Mouse (Mus musculus): Measurements from ENCODE around the gene Olfr1186. TPM values are rescaled to one million over a fixed set of nuclear protein-coding genes. Genes with fewer than 3 reads are reported as not detected.
"Not testable (repeated sequence)": the region's sequence is repeated elsewhere in the genome, so short reads cannot be mapped to it uniquely, and the experiment has no call there.

Olfr1186 gene
- total RNA-seq (2014; rRNA removed) = not detected in 2 replicates
- not detected in 2 replicates for polyA plus RNA-seq (2012; rRNA removed)

DNA sequence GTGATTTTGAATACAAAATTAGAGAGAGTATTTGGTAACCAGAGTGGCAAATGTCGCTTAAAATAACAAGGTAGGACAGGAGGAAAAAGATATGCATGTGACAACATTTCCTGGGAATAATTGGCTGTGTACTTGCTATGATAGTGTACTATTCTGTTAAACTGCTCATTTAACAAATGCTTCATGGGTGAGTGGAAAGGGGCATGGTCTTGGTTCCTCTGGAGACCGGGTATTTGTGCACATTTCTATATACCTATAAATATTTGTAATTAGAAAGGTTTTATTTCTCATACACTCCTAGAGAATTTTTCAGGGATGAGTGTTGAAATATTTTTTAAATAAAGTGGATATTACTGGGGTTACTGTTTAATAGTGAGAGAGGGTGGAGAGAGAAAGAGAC is at the start of gene Olfr1186:
Gene Olfr1186 (plus strand): TSS at position 301 of the 400 bp plus-strand sequence.
- no peak for TF ChIP-seq POLR2A (IDR thresholded peaks at IDR 0.05; ENCODE audit: extremely low read depth, insufficient read depth, low read length)
- TF ChIP-seq CTCF (IDR thresholded peaks at IDR 0.05; ENCODE audit: low read depth, low read length) = no peak

DNA sequence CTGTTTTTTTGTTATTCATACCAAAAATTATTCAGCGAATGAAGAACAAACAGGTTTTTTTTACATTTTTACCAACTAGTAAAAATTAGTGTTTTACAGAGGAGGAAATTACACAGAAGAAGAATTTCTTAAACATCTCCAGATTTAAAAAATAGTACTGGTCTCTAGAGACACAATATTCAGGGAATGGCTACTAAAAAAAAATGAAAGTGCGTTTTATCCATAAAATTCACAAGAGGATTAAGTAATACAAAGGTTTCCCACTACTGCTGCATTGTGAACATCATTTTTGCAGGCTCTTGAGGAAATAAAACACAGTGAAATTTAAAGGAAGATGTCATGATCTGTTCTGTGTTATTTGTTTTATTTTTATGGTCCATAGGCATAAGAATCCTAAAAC is 35.1 kb upstream of the Olfr1186 start, which contains the start of gene Olfr1184:
Gene Olfr1184 (plus strand): TSS at position 301 of the 400 bp plus-strand sequence.
- TF ChIP-seq POLR2A (IDR thresholded peaks at IDR 0.05; ENCODE audit: extremely low read depth, insufficient read depth, low read length) = no peak
- no peak for TF ChIP-seq CTCF (IDR thresholded peaks at IDR 0.05; ENCODE audit: low read depth, low read length)
- Histone ChIP-seq H3K79me2 (ENCODE audit: control insufficient read depth, insufficient read depth, low read length) (no peaks in the 10 kb centered on the region), H3K4me1 (ENCODE audit: control insufficient read depth, insufficient read depth, low read length) (no peaks in the 10 kb centered on the region), H3K9ac (ENCODE audit: low read depth, low read length) (no peak within 1 kb of the TSS), H3K27ac (replicated peaks; ENCODE audit: insufficient read depth, low read depth, low read length) (no peak within 1 kb of the TSS), H3K4me3 (ENCODE audit: insufficient read depth, low read depth, low read length) (no peak within 1 kb of the TSS), H3K27me3 (ENCODE audit: control insufficient read depth, insufficient read depth, low read length) (no peaks in the 10 kb centered on the region), H3K36me3 (ENCODE audit: control insufficient read depth, insufficient read depth, low read length) (no peaks in the 10 kb centered on the region)
- WGBS = 91% methylated on average over 2 of the region's 2 CpGs
- DNase-seq (ENCODE audit: extremely low read depth, low read depth, low spot score) = no peak

More for the DNA sequence above, at the start of gene Olfr1186:
- Histone ChIP-seq H3K79me2 (ENCODE audit: control insufficient read depth, insufficient read depth, low read length) (no peaks in the 10 kb centered on the region), H3K27me3 (ENCODE audit: control insufficient read depth, insufficient read depth, low read length) (no peaks in the 10 kb centered on the region), H3K4me3 (ENCODE audit: insufficient read depth, low read depth, low read length) (no peak within 1 kb of the TSS), H3K4me1 (ENCODE audit: control insufficient read depth, insufficient read depth, low read length) (no peaks in the 10 kb centered on the region), H3K36me3 (ENCODE audit: control insufficient read depth, insufficient read depth, low read length) (no peaks in the 10 kb centered on the region), H3K9ac (ENCODE audit: low read depth, low read length) (no peak within 1 kb of the TSS), H3K27ac (replicated peaks; ENCODE audit: insufficient read depth, low read depth, low read length) (no peak within 1 kb of the TSS)
- no peak for DNase-seq (ENCODE audit: extremely low read depth, low read depth, low spot score)
- 60% methylated on average over 2 of the region's 2 CpGs for WGBS

DNA sequence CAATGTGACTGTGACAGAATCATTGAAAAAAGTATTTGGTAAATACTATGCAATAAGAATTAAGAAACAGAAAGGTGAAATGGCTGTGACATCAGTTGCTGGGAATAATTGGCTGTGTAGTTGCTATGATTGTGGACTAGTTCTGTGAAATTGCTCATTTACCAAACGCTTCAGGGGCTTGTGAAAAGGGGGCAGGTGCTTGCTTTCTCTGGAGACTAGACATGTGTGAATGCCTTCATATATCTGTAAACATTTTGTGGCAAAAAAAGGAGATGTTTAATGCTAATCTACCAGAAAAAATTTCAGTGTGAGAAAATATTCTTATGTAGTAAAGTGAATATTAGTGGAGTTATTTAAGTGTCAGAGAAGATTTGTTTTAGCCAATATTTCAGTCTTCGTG is 25.3 kb upstream of the Olfr1186 start, which contains the start of gene Olfr1185-ps1:
Gene Olfr1185-ps1 (plus strand): TSS at position 301 of the 400 bp plus-strand sequence.
- no peak for DNase-seq (ENCODE audit: extremely low read depth, low read depth, low spot score)

DNA sequence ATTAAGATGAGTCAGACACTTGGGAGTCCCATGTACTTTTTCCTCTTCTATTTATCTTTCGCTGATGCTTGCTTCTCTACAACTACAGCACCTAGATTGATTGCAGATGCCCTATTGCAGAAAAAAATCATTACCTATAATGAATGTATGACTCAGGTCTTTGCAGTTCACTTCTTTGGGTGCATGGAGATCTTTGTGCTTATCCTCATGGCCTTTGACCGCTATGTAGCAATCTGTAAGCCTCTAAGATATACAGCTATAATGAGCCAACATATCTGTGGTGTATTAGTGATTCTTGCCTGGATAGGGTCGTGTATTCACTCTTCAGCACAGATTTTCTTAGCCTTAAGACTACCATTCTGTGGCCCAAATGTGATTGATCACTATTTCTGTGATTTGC is 7.4 kb downstream of the Olfr1186 start:
- Histone ChIP-seq H3K9ac (ENCODE audit: low read depth, low read length) (no peak overlapping the region), H3K4me3 (ENCODE audit: insufficient read depth, low read depth, low read length) (no peak overlapping the region), H3K4me1 (ENCODE audit: control insufficient read depth, insufficient read depth, low read length) (no peaks in the 10 kb centered on the region), H3K36me3 (ENCODE audit: control insufficient read depth, insufficient read depth, low read length) (no peaks in the 10 kb centered on the region), H3K27me3 (ENCODE audit: control insufficient read depth, insufficient read depth, low read length) (no peaks in the 10 kb centered on the region), H3K79me2 (ENCODE audit: control insufficient read depth, insufficient read depth, low read length) (no peaks in the 10 kb centered on the region), H3K27ac (replicated peaks; ENCODE audit: insufficient read depth, low read depth, low read length) (no peak overlapping the region)
- 58% methylated on average over 3 of the region's 3 CpGs for WGBS
- DNase-seq (ENCODE audit: extremely low read depth, low read depth, low spot score) = no peak
- no peak for TF ChIP-seq POLR2A (IDR thresholded peaks at IDR 0.05; ENCODE audit: extremely low read depth, insufficient read depth, low read length)
- TF ChIP-seq CTCF (IDR thresholded peaks at IDR 0.05; ENCODE audit: low read depth, low read length) = no peak

More for the DNA sequence above, 25.3 kb upstream of the Olfr1186 start, which contains the start of gene Olfr1185-ps1:
- Histone ChIP-seq H3K27me3 (ENCODE audit: control insufficient read depth, insufficient read depth, low read length) (no peaks in the 10 kb centered on the region), H3K79me2 (ENCODE audit: control insufficient read depth, insufficient read depth, low read length) (no peaks in the 10 kb centered on the region), H3K36me3 (ENCODE audit: control insufficient read depth, insufficient read depth, low read length) (no peaks in the 10 kb centered on the region), H3K4me1 (ENCODE audit: control insufficient read depth, insufficient read depth, low read length) (no peaks in the 10 kb centered on the region), H3K27ac (replicated peaks; ENCODE audit: insufficient read depth, low read depth, low read length) (no peak within 1 kb of the TSS), H3K4me3 (ENCODE audit: insufficient read depth, low read depth, low read length) (no peak within 1 kb of the TSS), H3K9ac (ENCODE audit: low read depth, low read length) (no peak within 1 kb of the TSS)
- 57% methylated on average over 2 of the region's 2 CpGs for WGBS
- TF ChIP-seq POLR2A (IDR thresholded peaks at IDR 0.05; ENCODE audit: extremely low read depth, insufficient read depth, low read length) (no peak), CTCF (IDR thresholded peaks at IDR 0.05; ENCODE audit: low read depth, low read length) (no peak)

DNA sequence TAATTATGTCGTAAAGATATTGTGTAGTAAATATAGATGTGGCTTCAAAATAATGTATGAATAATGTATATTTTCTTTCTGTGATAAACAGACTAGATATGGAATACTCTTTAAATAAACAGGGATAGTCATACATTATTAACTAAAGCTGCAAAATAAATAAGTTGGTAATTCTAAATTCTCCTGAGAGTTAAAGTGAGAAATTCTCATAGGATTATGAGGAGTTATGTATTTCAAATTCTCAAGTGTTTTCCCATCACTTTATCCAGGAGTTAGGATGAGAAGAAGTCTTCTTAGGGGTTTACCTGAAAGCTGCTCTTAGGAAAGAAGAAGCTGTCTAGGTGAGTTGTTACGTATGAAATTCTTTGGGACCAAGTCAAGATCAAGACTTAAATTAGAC is 38.3 kb downstream of the Olfr1186 start, which contains the start of gene Olfr1188:
Gene Olfr1188 (plus strand): TSS at position 301 of the 400 bp plus-strand sequence.
- WGBS = 83% methylated on average over 2 of the region's 2 CpGs
- H3K4me3 ChIP-seq (ENCODE audit: insufficient read depth, low read depth, low read length) = no peak within 1 kb of the TSS
- no peak within 1 kb of the TSS for H3K9ac ChIP-seq (ENCODE audit: low read depth, low read length)
- TF ChIP-seq CTCF (IDR thresholded peaks at IDR 0.05; ENCODE audit: low read depth, low read length) = no peak
- no peak for TF ChIP-seq POLR2A (IDR thresholded peaks at IDR 0.05; ENCODE audit: extremely low read depth, insufficient read depth, low read length)
- H3K27me3 ChIP-seq (ENCODE audit: control insufficient read depth, insufficient read depth, low read length) = no peaks in the 10 kb centered on the region
- no peaks in the 10 kb centered on the region for H3K36me3 ChIP-seq (ENCODE audit: control insufficient read depth, insufficient read depth, low read length)
- H3K27ac ChIP-seq (replicated peaks; ENCODE audit: insufficient read depth, low read depth, low read length) = no peak within 1 kb of the TSS
- no peak for DNase-seq (ENCODE audit: extremely low read depth, low read depth, low spot score)
- no peaks in the 10 kb centered on the region for H3K4me1 ChIP-seq (ENCODE audit: control insufficient read depth, insufficient read depth, low read length)
- no peaks in the 10 kb centered on the region for H3K79me2 ChIP-seq (ENCODE audit: control insufficient read depth, insufficient read depth, low read length)

DNA sequence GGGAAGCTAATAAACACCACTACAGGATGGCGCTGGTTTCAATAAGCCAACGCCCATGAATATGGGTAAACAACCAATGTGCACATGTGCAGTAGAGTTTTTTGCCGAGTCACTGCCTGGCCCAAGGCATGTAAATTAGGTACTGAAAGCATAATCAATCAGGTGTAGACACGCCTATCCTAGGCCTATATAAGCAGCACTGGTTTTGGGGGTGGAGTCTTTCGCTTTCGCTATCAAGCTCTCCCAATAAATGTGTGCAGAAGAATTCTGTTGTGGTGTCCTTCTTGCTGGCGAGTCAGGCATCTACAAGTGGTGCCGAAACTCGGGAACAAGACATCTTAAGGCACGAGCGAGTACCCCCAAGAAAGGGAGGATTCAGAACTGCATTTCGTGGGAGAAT is 54.3 kb downstream of the Olfr1186 start:
- not testable (repeated sequence) for H3K36me3 ChIP-seq (ENCODE audit: control insufficient read depth, insufficient read depth, low read length); H3K27me3 ChIP-seq (ENCODE audit: control insufficient read depth, insufficient read depth, low read length); H3K4me1 ChIP-seq (ENCODE audit: control insufficient read depth, insufficient read depth, low read length); H3K79me2 ChIP-seq (ENCODE audit: control insufficient read depth, insufficient read depth, low read length); H3K27ac ChIP-seq (replicated peaks; ENCODE audit: insufficient read depth, low read depth, low read length); DNase-seq (ENCODE audit: extremely low read depth, low read depth, low spot score); H3K4me3 ChIP-seq (ENCODE audit: insufficient read depth, low read depth, low read length); H3K9ac ChIP-seq (ENCODE audit: low read depth, low read length)
- WGBS = 85% methylated on average over 12 of the region's 12 CpGs

Other genes with a start within 250 kb of the Olfr1186 start
- gene Olfr1173, start 238.7 kb upstream of the Olfr1186 start, total RNA-seq (2014; rRNA removed) = not detected in 2 replicates
- not detected in 2 replicates for gene Olfr1173, start 238.7 kb upstream of the Olfr1186 start, polyA plus RNA-seq (2012; rRNA removed)
- not detected in 2 replicates for gene Olfr1174-ps, start 203.4 kb upstream of the Olfr1186 start, total RNA-seq (2014; rRNA removed)
- not detected in 2 replicates for gene Olfr1174-ps, start 203.4 kb upstream of the Olfr1186 start, polyA plus RNA-seq (2012; rRNA removed)
- not detected in 2 replicates for gene Olfr1175-ps, start 191.3 kb upstream of the Olfr1186 start, total RNA-seq (2014; rRNA removed)
- not detected in 2 replicates for gene Olfr1175-ps, start 191.3 kb upstream of the Olfr1186 start, polyA plus RNA-seq (2012; rRNA removed)
- not detected in 2 replicates for gene Olfr1176, start 181.8 kb upstream of the Olfr1186 start, total RNA-seq (2014; rRNA removed)
- gene Olfr1176, start 181.8 kb upstream of the Olfr1186 start, polyA plus RNA-seq (2012; rRNA removed) = not detected in 2 replicates
- not detected in 2 replicates for gene Olfr1177-ps, start 172.1 kb upstream of the Olfr1186 start, total RNA-seq (2014; rRNA removed)
- not detected in 2 replicates for gene Olfr1177-ps, start 172.1 kb upstream of the Olfr1186 start, polyA plus RNA-seq (2012; rRNA removed)
- not detected in 2 replicates for gene Olfr1178, start 131.5 kb upstream of the Olfr1186 start, total RNA-seq (2014; rRNA removed)
- not detected in 2 replicates for gene Olfr1178, start 131.5 kb upstream of the Olfr1186 start, polyA plus RNA-seq (2012; rRNA removed)
- gene Olfr1179, start 112.1 kb upstream of the Olfr1186 start, total RNA-seq (2014; rRNA removed) = not detected in 2 replicates
- not detected in 2 replicates for gene Olfr1179, start 112.1 kb upstream of the Olfr1186 start, polyA plus RNA-seq (2012; rRNA removed)
- gene Olfr1180, start 99.4 kb upstream of the Olfr1186 start, total RNA-seq (2014; rRNA removed) = not detected in 2 replicates
- gene Olfr1180, start 99.4 kb upstream of the Olfr1186 start, polyA plus RNA-seq (2012; rRNA removed) = not detected in 2 replicates
- not detected in 2 replicates for gene Olfr1181, start 92.4 kb upstream of the Olfr1186 start, total RNA-seq (2014; rRNA removed)
- gene Olfr1181, start 92.4 kb upstream of the Olfr1186 start, polyA plus RNA-seq (2012; rRNA removed) = not detected in 2 replicates
- not detected in 2 replicates for gene Gm13757, start 69.4 kb upstream of the Olfr1186 start, total RNA-seq (2014; rRNA removed)
- not detected in 2 replicates for gene Gm13757, start 69.4 kb upstream of the Olfr1186 start, polyA plus RNA-seq (2012; rRNA removed)
- gene Olfr1183, start 63.7 kb upstream of the Olfr1186 start, total RNA-seq (2014; rRNA removed) = not detected in 2 replicates
- not detected in 2 replicates for gene Olfr1183, start 63.7 kb upstream of the Olfr1186 start, polyA plus RNA-seq (2012; rRNA removed)
- gene Olfr1184, start 35.0 kb upstream of the Olfr1186 start, total RNA-seq (2014; rRNA removed) = not detected in 2 replicates
- not detected in 2 replicates for gene Olfr1184, start 35.0 kb upstream of the Olfr1186 start, polyA plus RNA-seq (2012; rRNA removed)
- gene Olfr1185-ps1, start 25.2 kb upstream of the Olfr1186 start, total RNA-seq (2014; rRNA removed) = not detected in 2 replicates
- gene Olfr1185-ps1, start 25.2 kb upstream of the Olfr1186 start, polyA plus RNA-seq (2012; rRNA removed) = not detected in 2 replicates
- not detected in 2 replicates for gene Olfr1188, start 38.4 kb downstream of the Olfr1186 start, total RNA-seq (2014; rRNA removed)
- not detected in 2 replicates for gene Olfr1188, start 38.4 kb downstream of the Olfr1186 start, polyA plus RNA-seq (2012; rRNA removed)
- not detected in 2 replicates for gene Olfr1189, start 67.9 kb downstream of the Olfr1186 start, total RNA-seq (2014; rRNA removed)
- not detected in 2 replicates for gene Olfr1189, start 67.9 kb downstream of the Olfr1186 start, polyA plus RNA-seq (2012; rRNA removed)
- not detected in 2 replicates for gene Olfr1191-ps1, start 122.0 kb downstream of the Olfr1186 start, total RNA-seq (2014; rRNA removed)
- not detected in 2 replicates for gene Olfr1191-ps1, start 122.0 kb downstream of the Olfr1186 start, polyA plus RNA-seq (2012; rRNA removed)
- not detected in 2 replicates for gene Olfr1192-ps1, start 130.0 kb downstream of the Olfr1186 start, total RNA-seq (2014; rRNA removed)
- not detected in 2 replicates for gene Olfr1192-ps1, start 130.0 kb downstream of the Olfr1186 start, polyA plus RNA-seq (2012; rRNA removed)
- not detected in 2 replicates for gene Olfr1193, start 157.1 kb downstream of the Olfr1186 start, total RNA-seq (2014; rRNA removed)
- not detected in 2 replicates for gene Olfr1193, start 157.1 kb downstream of the Olfr1186 start, polyA plus RNA-seq (2012; rRNA removed)
- not detected in 2 replicates for gene Olfr1195, start 170.6 kb downstream of the Olfr1186 start, total RNA-seq (2014; rRNA removed)
- gene Olfr1195, start 170.6 kb downstream of the Olfr1186 start, polyA plus RNA-seq (2012; rRNA removed) = not detected in 2 replicates
- gene Olfr1196, start 186.0 kb downstream of the Olfr1186 start, total RNA-seq (2014; rRNA removed) = not detected in 2 replicates
- not detected in 2 replicates for gene Olfr1196, start 186.0 kb downstream of the Olfr1186 start, polyA plus RNA-seq (2012; rRNA removed)
- gene Olfr1197, start 213.8 kb downstream of the Olfr1186 start, total RNA-seq (2014; rRNA removed) = not detected in 2 replicates
- not detected in 2 replicates for gene Olfr1197, start 213.8 kb downstream of the Olfr1186 start, polyA plus RNA-seq (2012; rRNA removed)
- not detected in 2 replicates for gene Olfr1198, start 232.8 kb downstream of the Olfr1186 start, total RNA-seq (2014; rRNA removed)
- gene Olfr1198, start 232.8 kb downstream of the Olfr1186 start, polyA plus RNA-seq (2012; rRNA removed) = not detected in 2 replicates
- gene Olfr1199, start 241.9 kb downstream of the Olfr1186 start, total RNA-seq (2014; rRNA removed) = not detected in 2 replicates
- not detected in 2 replicates for gene Olfr1199, start 241.9 kb downstream of the Olfr1186 start, polyA plus RNA-seq (2012; rRNA removed)